Mouse (Mus musculus) spleen, adult 2 months (tissue): ENCODE measurements around the gene Cd68.

ENCODE experiments used
- CTCF ChIP-seq: fragments of 200-500 bp; IDR thresholded peaks from 2 replicates; pipeline ENCODE4 v1.5.1; 2011; ENCODE audit warnings: mild to moderate bottlenecking, inconsistent platforms; ENCODE audit not compliant: insufficient read depth, insufficient read length, insufficient replicate concordance; ENCODE audit errors: extremely low read depth
- POLR2A ChIP-seq: fragments of 200-500 bp; IDR thresholded peaks from 2 replicates; pipeline ENCODE4 v1.6.1; 2011; ENCODE audit warnings: low read depth, low read length, inconsistent platforms

- TF ChIP-seq POLR2A: no peak
- TF ChIP-seq CTCF: no peak
Measured at GRCm38 (mm10) chr11:69653399-69653798, 12.6 kb downstream of the Cd68 start.
